Mouse (Mus musculus) thymus, postnatal 25 days (tissue): ENCODE data around the gene Fv1.
A peak's percentile ranks its signal among the peaks of the same experiment; 100 is the strongest.
"Not testable (repeated sequence)": the region's sequence is repeated elsewhere in the genome, so short reads cannot be mapped to it uniquely, and the experiment has no call there.

ENCODE experiments used
- DNase-seq: peaks from one replicate; pipeline ENCODE4 v3.0.0; 2022

Gene Fv1

DNA sequence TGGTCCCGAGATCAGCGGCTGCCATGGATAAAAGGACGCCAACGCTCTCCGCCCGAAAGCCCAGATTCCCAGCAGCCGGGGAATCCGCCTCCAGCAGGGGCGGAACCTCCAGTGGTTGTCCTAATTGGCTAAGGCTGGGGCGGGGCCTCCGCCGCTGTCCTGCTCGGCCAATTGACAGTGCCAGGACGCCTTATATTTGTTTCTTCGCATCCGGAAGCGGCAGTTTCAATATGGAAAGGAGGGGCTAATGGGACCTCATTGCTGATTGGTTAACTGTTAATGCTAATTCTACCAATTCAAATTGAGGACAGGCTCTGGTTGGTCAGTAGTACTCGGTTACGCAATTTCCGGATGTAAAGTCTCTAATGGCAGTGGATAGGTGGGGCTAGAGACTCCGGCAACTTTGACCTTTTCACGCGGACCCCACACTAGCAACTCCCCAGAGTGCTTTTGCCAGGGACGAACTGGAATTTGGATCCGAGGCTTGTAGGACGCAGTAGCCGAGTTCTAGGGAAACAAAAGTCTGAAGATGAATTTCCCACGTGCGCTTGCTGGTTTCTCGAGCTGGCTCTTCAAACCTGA is at the start of gene Fv1, which contains the start of gene Miip:
Fv1 (plus strand) TSS at position 530 of the 582 bp plus-strand sequence.
Miip (minus strand) TSS at position 367 of the 582 bp plus-strand sequence.
- DNase-seq = peak; percentile 90

DNA sequence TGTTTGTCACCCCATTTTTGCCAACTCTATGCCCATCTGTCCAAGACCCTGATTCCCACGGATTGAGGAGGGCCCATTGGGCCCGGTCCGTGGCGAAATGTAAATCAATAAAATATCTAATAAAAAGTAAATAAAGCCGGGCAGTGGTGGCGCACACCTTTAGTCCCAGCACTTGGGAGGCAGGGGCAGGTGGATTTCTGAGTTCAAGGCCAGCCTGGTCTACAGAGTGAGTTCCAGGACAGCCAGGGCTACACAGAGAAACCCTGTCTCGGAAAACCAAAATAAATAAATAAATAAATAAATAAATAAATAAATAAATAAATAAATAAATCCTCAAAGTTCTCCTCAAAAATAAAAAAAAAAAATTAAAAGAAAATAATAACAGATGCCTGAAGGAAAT is 49.1 kb upstream of the Fv1 start:
- DNase-seq = not testable (repeated sequence)

DNA sequence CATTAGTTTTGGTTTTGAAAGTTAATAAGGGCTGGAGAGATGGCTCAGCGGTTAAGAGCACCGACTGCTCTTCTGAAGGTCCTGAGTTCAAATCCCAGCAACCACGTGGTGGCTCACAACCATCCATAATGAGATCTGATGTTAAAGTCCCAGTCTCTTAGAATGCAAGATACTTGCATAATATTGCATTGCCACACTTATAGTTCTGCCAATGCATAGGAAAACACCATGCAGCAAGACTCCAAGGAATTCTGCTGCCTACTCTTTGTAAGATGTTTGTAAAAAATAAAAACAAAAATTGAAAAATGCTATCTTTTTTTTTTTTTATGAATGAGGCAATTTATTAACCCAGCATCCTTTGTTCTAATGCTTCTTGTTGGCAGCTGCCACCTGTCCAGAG is 47.4 kb upstream of the Fv1 start:
- DNase-seq = not testable (repeated sequence)

DNA sequence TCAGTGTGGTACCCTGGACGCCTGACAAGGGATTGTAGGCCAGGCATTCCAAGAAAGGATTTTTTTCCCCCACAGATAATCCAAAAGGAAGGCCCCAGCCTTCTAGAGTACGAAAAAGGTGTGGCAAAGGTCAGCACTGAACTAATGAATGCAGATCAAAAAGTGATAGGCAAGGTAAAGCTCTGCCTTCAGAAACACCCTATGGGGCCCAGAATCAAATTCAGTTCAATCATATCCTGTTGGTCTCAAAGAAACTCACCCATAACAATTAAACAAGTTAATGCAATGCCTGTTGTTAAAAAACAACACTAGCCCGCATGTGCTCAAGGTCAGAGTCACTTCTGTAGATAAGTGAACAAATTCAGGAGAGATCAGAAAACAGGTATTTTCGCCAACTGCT is 44.4 kb upstream of the Fv1 start:
- no peak for DNase-seq

DNA sequence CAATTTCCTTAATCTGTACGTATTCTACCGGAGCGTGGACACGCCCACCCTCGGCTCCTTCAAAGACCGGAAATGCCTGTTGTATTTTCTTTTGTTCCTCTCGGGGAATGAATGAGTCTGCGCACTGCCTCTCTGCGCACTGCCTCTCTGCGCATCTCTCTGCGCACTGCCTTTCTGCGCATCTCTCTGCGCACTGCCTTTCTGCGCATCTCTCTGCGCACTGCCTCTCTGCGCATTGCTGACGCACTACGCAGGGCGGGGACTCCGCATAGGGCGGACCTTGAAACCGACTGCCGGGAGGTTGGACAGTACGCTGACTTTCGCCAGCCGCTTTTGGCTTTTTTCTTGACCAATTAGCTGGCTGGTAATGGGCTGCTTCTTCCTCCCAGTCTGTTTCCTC is 29.5 kb upstream of the Fv1 start:
- DNase-seq = peak; percentile 47

DNA sequence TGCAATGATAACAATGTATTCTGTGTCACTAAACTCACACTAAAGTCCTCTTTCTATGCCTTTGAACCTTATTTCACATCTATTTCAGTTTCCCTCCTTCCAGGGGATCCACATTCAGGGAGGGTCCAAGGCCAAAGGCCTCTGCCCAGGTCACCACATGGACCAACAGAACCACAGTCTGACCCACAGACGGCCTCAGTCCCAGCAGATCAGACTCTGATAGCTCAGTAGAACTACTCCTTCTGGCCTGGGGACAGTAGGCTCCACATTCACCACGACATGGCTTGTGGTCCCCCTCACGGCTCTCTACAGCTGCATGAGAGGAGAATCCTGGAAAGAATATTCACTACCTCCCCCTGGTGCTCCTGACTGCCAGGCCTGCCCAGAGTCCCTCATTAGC is 25.9 kb upstream of the Fv1 start:
- DNase-seq = no peak

DNA sequence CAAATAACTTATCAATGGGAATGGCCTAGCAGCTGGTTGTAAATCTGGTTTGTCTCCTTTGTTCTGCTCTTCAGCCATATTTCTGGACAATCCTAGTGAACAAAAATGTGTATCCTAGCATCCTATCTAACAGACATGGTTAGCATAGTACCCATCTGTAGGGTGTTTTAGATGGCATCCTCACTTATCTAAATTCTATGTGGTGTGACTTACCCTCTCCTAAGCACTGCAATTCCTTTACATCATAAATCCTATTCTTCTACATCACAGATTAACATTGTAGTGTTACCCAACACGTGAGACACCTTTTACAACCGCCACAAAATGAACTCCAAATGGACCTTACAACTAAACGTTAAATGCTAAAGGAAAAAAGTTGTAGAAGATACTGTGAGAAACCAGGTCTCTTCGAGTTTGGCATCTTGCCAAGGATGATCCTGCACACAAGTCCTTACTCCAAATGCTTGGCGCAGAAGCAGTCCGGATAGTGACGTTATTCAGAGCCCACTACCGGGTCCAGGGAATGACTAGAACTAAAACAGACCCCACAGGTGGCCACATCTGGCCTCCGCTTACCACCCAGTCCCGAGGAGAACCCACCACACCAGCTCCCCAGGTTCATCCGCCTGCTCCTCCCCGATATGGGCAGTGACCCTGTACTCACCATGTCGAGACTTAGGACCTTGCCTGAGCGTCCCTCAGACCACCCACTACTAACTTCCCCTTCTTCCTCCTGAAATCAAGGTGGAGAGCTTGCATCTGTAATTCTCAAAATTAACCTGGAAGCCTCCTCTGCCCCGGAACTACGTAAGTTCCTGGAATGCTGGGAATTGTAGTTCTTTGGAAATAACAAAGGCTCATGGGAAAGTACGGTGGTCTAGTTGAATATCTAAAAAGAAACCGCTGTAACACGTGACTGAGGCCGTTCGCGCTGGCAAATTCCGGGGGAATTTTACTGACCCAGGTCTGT is 20.9 kb upstream of the Fv1 start, which contains the start of gene Zfp933:
Zfp933 (minus strand) TSS at position 753 of the 970 bp plus-strand sequence.
- DNase-seq = peak; percentile 51

DNA sequence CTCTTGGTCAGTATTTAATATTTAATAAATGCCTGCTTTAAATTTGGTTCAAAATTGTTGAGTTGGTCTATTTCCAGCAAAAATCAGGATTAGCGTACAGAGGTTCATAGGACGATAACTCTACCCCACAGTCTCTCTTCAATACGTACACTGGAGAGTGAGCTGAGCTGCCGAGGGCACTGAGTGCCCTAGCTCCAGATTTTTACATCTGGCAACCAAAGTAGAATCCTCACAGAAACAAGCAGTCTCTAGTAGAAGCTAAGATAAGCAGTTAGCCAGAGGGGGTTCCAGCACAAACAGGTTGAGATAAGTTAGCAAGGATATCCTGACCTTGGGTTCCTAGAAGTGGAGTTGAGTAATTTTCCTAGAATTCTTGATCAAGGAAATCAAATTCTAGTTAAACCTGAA is 20.2 kb upstream of the Fv1 start:
- DNase-seq = no peak

DNA sequence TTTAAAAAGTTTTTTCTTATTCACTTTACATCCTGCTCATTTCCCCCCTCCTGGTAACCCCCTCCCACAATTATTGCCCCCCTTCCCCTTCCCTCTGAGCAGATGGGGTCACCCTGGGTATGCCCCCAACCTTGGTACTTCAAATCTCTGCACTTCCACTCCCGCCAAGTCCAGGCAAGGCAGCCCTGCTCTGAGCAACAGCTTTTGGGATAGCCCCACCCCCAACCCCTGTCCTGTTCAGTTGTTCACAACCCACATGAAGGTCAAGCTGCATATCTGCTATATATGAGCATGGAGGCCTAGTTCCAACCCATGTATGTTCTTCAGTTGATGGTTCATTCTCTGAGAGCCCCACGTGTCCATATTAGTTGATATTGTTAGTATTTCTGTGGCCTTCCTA is 18.0 kb upstream of the Fv1 start:
- no peak for DNase-seq

DNA sequence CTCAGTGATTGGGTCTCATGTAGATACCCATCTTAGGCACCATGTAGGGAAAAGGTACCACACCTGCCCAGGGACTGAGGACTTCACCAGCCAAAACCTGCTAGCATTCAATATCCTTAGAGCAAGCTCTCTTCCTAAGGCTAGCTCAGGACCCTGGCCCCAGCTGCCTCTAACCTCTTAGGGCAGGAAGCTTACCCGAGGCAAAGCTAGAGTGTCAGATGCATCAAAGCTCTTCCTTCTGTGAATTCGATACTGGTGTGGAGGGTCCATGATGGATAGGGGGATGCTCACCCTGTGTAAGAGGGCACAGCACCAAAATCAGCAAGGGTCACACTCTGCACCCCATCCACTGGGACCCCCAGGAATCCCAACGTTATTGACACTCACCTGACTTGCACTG is 6.7 kb upstream of the Fv1 start:
- DNase-seq = no peak

DNA sequence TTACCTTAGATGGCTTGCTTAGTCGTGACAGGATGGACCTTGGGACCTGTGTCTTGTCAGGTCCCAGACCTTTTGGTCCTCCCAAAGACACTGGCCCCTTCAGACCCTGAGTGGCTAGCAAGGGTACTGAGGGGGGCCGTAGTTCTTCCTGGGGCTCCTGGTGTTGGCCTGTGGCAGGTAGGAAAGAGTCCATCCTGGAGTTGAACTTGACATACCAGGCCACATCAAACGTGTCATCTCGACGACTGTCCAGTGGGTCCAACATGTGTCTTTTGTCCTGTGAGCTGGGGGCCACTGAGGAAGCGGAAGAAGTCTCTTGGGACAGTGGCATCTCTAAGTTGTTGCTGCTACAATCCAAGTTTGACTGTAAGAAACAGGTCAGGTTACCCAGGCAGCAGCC is 3.1 kb upstream of the Fv1 start:
- no peak for DNase-seq

DNA sequence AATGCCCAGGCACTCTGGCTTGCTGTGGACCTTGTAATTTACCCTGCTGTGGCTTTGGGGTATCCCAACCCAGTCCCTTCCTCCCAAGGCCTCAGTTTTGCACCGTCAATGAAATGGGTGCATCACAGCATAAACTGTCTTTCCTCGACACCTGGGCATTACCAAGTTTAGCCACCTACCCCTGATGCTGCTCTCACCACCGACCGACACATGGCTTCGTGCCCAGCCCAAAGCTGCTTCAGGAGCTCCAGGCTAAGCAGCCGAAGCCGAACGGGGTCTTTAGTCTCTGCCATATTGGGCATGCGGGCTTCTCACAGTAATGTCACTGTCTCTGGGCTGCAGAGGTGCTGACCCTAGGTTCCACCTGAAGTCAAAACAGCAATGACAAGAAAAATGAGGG is 2.7 kb upstream of the Fv1 start:
- DNase-seq = no peak

DNA sequence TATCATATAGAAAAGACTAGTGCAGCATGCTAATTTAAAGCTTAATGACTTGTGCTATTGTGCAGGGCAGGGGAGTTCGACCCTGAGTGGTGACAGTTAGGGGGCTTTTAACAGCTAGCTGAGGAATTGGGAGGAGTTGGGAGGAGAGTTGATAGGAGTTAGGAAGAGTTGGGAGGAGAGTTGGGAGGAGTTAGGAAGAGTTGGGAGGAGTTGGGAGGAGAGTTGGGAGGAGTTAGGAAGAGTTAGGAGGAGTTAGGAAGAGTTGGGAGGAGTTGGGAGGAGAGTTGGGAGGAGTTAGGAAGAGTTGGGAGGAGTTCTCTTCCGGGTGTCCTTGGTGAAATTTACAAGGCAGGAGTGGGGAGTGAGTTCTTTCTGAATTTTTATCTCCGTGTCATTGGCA is 2.0 kb upstream of the Fv1 start:
- DNase-seq = not testable (repeated sequence)

DNA sequence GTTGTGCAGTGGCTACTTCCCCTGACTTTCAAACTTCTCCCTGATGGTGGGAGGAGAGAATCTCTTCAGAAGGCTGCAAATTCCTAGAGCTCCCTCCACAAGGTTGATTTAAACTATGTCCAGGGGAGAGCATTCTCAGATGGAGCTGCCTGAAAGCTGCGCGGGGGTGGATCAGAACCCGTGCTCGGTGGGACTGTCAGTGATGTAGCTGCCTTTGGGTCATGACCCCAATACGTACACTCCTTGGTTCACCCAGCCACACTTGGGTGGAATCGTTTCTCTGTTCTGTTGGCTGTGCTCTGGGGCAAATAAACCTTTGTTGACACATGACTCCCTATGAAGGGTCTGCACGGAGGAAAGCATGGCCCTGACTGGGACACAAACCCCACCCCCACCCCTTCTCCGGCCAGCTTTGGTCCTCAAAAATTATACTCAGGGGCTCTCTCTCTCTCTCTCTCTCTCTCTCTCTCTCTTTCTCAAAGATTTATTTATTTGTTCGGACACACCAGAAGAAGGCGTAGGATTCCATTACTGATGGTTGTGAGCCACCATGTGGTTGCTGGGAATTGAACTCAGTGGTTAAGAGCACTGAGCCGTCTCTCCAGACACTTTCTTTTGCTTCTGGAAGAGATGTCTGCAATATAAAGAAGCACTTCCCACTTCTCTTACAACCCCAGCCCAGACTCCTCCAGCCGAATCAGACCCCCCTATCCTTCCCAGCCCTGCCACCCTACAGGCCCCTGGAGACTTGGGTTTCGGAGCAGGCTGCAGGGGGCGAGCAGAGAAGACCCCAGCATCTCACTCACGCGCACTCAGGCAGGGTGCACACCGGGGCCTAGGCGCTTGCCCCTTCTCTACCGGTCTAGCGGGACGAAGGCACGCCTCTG is 973 bp upstream of the Fv1 start:
- no peak for DNase-seq

DNA sequence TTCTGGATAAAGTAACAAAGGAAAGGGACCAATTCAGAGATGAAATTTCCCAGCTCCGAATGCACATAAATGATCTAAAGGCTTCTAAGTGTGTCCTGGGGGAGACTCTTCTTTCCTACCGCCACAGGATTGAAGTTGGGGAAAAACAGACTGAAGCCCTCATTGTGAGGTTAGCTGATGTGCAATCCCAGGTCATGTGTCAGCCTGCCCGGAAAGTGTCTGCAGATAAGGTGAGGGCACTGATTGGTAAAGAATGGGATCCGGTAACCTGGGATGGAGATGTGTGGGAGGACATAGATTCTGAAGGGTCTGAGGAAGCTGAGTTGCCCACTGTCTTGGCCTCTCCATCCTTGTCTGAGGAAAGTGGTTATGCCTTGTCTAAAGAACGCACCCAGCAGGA is 459 bp downstream of the Fv1 start:
- DNase-seq = no peak

DNA sequence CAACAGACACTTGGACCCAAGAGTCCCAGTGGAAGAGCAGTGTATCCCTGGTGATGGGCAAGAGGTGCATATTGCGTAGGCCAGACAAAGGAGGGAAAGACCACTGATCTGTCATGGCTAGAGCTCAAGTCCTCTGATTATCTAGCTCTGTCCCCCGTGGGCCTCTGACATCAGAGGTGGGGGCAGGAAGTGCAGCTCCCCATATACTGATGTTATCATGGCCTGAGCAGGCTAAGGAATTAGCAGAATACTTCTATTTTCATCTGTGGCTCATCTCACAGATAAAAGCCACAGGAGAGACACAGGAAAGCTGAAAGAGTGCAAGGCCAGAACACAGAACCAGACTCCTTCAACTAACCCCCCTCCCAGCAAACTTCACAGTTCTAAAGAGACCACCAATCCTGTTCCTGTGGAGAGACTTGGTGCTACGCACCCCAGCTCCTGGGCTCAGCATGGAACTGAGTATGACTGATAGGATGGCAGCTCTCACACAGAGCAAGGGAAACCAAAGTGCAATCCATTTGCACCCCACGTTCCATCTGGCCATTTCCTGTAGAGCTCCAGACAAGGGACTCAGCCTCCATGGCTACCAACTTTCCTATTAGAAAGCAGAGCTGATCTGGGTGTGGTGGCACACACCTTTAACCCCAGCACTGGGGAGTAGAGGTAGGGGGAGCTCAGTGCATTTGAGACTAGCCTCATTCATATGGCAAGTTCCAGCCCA is 7.2 kb downstream of the Fv1 start:
- DNase-seq = no peak

DNA sequence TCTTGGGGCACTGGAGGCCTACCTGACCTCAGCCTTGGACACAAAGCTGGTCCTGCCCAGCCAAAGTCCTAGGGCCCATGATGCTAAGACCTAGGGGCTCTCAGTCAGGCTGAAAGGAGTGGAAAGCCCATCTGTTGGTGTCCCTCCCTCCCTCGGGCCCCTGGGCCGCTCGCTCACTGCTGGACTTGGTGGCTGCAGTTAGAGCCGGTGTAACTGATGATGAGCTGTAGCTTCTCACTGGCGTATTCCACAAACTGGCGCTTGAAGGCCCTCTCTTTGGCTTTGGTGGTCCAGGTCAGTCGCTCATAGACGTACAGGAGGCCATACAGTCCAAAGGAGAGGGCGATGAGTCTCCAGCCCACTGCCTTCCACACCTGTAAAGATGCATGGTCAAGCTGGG is 9.8 kb downstream of the Fv1 start:
- DNase-seq = no peak

DNA sequence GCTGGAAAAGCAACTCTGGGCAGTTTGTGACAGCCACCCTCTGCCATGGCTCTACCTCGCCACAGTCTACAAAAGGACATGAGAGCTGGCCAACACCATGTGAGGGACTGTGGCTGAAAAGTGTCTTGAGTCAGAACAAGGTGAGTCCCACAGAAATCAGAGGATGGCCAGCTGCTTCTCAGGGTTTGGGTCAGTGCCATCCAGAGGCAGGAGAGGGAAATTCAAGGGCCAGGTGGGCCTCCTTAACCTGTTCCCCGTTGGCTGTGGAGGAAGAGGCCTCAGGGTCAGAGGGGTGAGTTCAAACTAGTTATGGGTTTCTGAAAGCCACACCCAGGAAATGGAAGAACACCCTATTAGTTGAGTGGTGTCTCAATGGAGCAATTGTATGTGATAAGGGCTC is 10.7 kb downstream of the Fv1 start:
- no peak for DNase-seq

DNA sequence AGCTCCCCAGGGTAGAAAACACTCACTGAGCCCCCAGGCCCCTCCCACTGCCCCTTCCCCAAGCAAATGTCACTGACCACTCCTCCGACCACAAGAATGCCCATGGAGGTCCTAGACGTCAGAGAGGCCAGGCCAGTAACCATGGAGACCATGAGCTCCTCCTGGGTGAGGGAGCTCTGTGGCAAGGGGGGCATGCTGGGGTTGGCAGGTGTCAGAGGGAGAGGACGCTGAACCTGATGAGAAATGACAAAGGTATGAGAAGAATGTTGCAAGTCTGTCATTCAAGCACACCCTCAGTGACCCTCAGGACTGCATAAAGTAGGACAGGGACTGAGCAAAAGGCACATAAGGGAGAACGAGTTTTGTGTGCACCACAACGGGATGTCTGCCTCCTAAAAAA is 11.1 kb downstream of the Fv1 start:
- DNase-seq = no peak

DNA sequence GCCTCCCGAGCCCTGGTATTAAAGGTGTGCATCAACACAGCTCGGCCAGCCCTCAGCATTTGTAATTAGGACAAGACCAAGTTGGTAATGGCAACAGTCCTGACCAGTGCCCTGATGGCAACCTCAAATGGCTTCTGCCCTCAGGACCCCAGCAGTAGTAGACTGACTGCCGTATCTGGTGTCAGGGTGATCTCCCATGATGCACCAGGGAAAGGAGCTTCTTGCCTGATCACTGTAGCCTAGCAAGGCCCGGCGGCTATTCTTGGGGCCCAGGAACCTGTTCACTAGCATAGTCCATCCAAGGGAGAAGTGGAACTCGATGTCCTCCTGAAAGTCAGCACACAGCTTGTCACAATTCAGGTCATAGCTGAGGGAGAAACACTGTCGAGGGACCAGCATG is 13.0 kb downstream of the Fv1 start:
- no peak for DNase-seq

DNA sequence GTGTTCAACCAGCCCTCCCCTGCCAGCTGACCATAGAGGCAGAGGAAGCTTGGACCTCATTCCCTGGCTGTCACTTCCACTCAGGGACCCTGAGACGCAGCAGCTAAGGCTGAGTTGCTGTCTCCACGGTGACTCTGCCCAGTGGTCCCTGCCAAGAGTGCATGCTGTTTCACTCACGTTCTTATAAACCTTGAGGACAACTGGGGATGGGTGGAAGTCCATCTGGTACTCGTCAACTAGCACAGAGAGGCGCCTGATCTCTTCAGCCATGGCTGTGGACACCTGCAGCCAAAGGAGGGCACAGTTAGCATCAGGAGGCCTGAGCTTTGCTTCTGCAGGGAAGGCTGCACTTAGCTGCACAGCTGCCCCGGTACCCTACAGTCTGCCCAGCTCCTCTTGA is 14.3 kb downstream of the Fv1 start:
- DNase-seq = no peak

DNA sequence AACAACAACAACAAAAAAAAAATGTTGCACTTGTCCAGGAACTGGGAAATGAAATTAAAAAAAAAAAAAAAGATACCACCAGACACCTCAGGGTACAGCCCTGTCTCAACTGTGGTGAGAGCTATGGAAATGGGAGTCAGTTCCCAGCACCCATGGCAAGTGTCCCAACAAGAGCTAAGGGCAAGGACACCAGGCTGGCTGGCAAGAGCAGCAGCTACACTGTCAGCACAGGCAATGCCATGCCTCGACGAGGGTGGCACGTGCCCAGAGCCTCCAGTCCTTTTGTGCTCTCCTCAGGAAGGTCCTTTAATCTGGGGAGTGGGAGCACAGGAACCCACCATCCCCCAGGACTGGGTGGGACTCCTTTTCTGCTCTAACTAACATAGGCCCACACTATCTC is 15.4 kb downstream of the Fv1 start:
- no peak for DNase-seq

DNA sequence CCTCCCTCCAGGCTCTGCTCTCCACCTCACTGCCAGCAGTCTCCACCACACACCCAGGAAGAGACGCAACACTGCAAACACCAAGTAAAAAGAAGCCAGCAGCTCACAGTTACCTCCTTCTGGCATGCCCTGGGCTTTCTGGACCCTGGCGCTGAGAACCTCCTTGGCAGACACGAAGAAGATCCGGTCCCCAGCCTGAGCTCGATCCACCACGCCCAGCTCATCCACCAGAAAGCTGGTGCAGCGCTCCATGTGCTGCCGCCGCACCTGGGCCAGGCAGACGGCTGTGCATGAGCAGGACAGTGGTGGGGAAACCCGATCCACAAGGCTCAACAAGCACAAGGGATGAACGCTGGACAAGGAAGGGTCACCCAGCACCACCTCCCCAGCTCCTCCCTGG is 17.4 kb downstream of the Fv1 start:
- no peak for DNase-seq
